Mouse (Mus musculus) ES-CJ7 (cell line): Measurements from ENCODE around the gene Ttc36.
"Not testable (repeated sequence)": the region's sequence is repeated elsewhere in the genome, so short reads cannot be mapped to it uniquely, and the experiment has no call there.

Source experiments
- DNase-seq: peaks from one replicate; pipeline ENCODE4 v3.0.0; 2011; ENCODE audit warnings: low read depth, low spot score

Gene Ttc36

GRCm38 (mm10) chr9:44772750-44773651 lies 29.9 kb downstream of the Ttc36 start:
- peak; percentile 97 for DNase-seq

GRCm38 (mm10) chr9:44772392-44772749 lies 30.5 kb downstream of the Ttc36 start:
- no peak for DNase-seq

- DNase-seq, result peak; percentile 46
Measured at GRCm38 (mm10) chr9:44771376-44771775, 31.5 kb downstream of the Ttc36 start.

GRCm38 (mm10) chr9:44768029-44768394 lies 34.9 kb downstream of the Ttc36 start:
- not testable (repeated sequence) for DNase-seq

GRCm38 (mm10) chr9:44767101-44768028 lies 35.5 kb downstream of the Ttc36 start, which contains the start of the genes Arcn1 and Ift46:
Gene Arcn1, minus strand, starts transcription at chr9:44767845.
Gene Ift46, plus strand, starts transcription at chr9:44767908.
- DNase-seq, result peak; percentile 73

GRCm38 (mm10) chr9:44760873-44761272 lies 42.0 kb downstream of the Ttc36 start:
- no peak for DNase-seq
